Mouse (Mus musculus): Measurements from ENCODE around the gene Bpifb9b.
"Not testable (repeated sequence)": the region's sequence is repeated elsewhere in the genome, so short reads cannot be mapped to it uniquely, and the experiment has no call there.

Gene Bpifb9b

GRCm38 (mm10) chr2:154326852-154327251, 19.8 kb downstream of the Bpifb9b start:
- Histone ChIP-seq H3K4me1 (replicated peaks; ENCODE audit: low read depth, low read length) (0 out of 2 replicates have a peak, but pooled peaks cover 3% of the 10 kb centered on the region), H3K36me3 (ENCODE audit: insufficient read depth, low read length) (no peaks in the 10 kb centered on the region), H3K9me3 (ENCODE audit: low read length) (no peaks in the 10 kb centered on the region), H3K4me3 (replicated peaks; ENCODE audit: low read length) (no peak overlapping the region), H3K27me3 (ENCODE audit: insufficient read depth, low read length) (no peaks in the 10 kb centered on the region)
- TF ChIP-seq CTCF (conservative IDR thresholded peaks at IDR 0.05; ENCODE audit: low read length): no peak
- TF ChIP-seq POU5F1 (IDR thresholded peaks at IDR 0.05; ENCODE audit: borderline replicate concordance, low read length): no peak

- peaks cover 3% of the 10 kb centered on the region; the same call in 1 of the 2 replicates for H3K9me3 ChIP-seq (ENCODE audit: low read length)
- peaks cover 71% of the 10 kb centered on the region for H3K4me1 ChIP-seq (replicated peaks; ENCODE audit: low read depth, low read length)
- H3K4me3 ChIP-seq (replicated peaks; ENCODE audit: low read length): peak overlapping the region; percentile 49
- H3K27me3 ChIP-seq (ENCODE audit: insufficient read depth, low read length): no peaks in the 10 kb centered on the region
- peaks cover 10% of the 10 kb centered on the region for H3K36me3 ChIP-seq (ENCODE audit: insufficient read depth, low read length)
- TF ChIP-seq NANOG (IDR thresholded peaks at IDR 0.05; ENCODE audit: borderline replicate concordance, low read length) (no peak), CTCF (conservative IDR thresholded peaks at IDR 0.05; ENCODE audit: low read length) (no peak), POU5F1 (IDR thresholded peaks at IDR 0.05; ENCODE audit: borderline replicate concordance, low read length) (no peak)
Measured at GRCm38 (mm10) chr2:154335572-154335971, 28.5 kb downstream of the Bpifb9b start.

GRCm38 (mm10) chr2:154338161-154338560, 31.1 kb downstream of the Bpifb9b start:
- 0 out of 2 replicates have a peak, but pooled peaks have one; percentile 20 for TF ChIP-seq NANOG (IDR thresholded peaks at IDR 0.05; ENCODE audit: borderline replicate concordance, low read length)
- no peak for TF ChIP-seq CTCF (conservative IDR thresholded peaks at IDR 0.05; ENCODE audit: low read length)
- 0 out of 2 replicates have a peak, but pooled peaks have one; percentile 26 for TF ChIP-seq POU5F1 (IDR thresholded peaks at IDR 0.05; ENCODE audit: borderline replicate concordance, low read length)
- H3K9me3 ChIP-seq (ENCODE audit: low read length): peaks cover 6% of the 10 kb centered on the region; the same call in 1 of the 2 replicates
- peaks cover 36% of the 10 kb centered on the region for H3K36me3 ChIP-seq (ENCODE audit: insufficient read depth, low read length)
- no peak overlapping the region; the same call in 1 of the 2 replicates for H3K4me3 ChIP-seq (replicated peaks; ENCODE audit: low read length)
- H3K4me1 ChIP-seq (replicated peaks; ENCODE audit: low read depth, low read length): peaks cover 66% of the 10 kb centered on the region
- H3K27me3 ChIP-seq (ENCODE audit: insufficient read depth, low read length): no peaks in the 10 kb centered on the region

GRCm38 (mm10) chr2:154339356-154339755, 32.3 kb downstream of the Bpifb9b start:
- Histone ChIP-seq H3K4me3 (replicated peaks; ENCODE audit: low read length) (peak overlapping the region; percentile 18; the same call in 1 of the 2 replicates), H3K27me3 (ENCODE audit: insufficient read depth, low read length) (no peaks in the 10 kb centered on the region), H3K4me1 (replicated peaks; ENCODE audit: low read depth, low read length) (peaks cover 61% of the 10 kb centered on the region), H3K36me3 (ENCODE audit: insufficient read depth, low read length) (peaks cover 44% of the 10 kb centered on the region), H3K9me3 (ENCODE audit: low read length) (peaks cover 6% of the 10 kb centered on the region; the same call in 1 of the 2 replicates)
- no peak for TF ChIP-seq CTCF (conservative IDR thresholded peaks at IDR 0.05; ENCODE audit: low read length)
- TF ChIP-seq POU5F1 (IDR thresholded peaks at IDR 0.05; ENCODE audit: borderline replicate concordance, low read length): no peak
- no peak for TF ChIP-seq NANOG (IDR thresholded peaks at IDR 0.05; ENCODE audit: borderline replicate concordance, low read length)

GRCm38 (mm10) chr2:154348152-154348551, 41.1 kb downstream of the Bpifb9b start:
- peaks cover 15% of the 10 kb centered on the region for H3K4me1 ChIP-seq (replicated peaks; ENCODE audit: low read depth, low read length)
- TF ChIP-seq POU5F1 (IDR thresholded peaks at IDR 0.05; ENCODE audit: borderline replicate concordance, low read length) (no peak), NANOG (IDR thresholded peaks at IDR 0.05; ENCODE audit: borderline replicate concordance, low read length) (no peak), CTCF (conservative IDR thresholded peaks at IDR 0.05; ENCODE audit: low read length) (no peak)
- no peaks in the 10 kb centered on the region for H3K9me3 ChIP-seq (ENCODE audit: low read length)
- no peaks in the 10 kb centered on the region for H3K27me3 ChIP-seq (ENCODE audit: insufficient read depth, low read length)
- no peak overlapping the region for H3K4me3 ChIP-seq (replicated peaks; ENCODE audit: low read length)
- H3K36me3 ChIP-seq (ENCODE audit: insufficient read depth, low read length): peaks cover 88% of the 10 kb centered on the region

- peaks cover 48% of the 10 kb centered on the region for H3K36me3 ChIP-seq (ENCODE audit: insufficient read depth, low read length)
- H3K4me3 ChIP-seq (replicated peaks; ENCODE audit: low read length); H3K4me1 ChIP-seq (replicated peaks; ENCODE audit: low read depth, low read length): not testable (repeated sequence)
Measured at GRCm38 (mm10) chr2:154354000-154354425, 47.0 kb downstream of the Bpifb9b start.

GRCm38 (mm10) chr2:154367510-154367909, 60.5 kb downstream of the Bpifb9b start:
- TF ChIP-seq POU5F1 (IDR thresholded peaks at IDR 0.05; ENCODE audit: borderline replicate concordance, low read length) (no peak), CTCF (conservative IDR thresholded peaks at IDR 0.05; ENCODE audit: low read length) (no peak), NANOG (IDR thresholded peaks at IDR 0.05; ENCODE audit: borderline replicate concordance, low read length) (no peak)
- Histone ChIP-seq H3K36me3 (ENCODE audit: insufficient read depth, low read length) (peaks cover 72% of the 10 kb centered on the region), H3K27me3 (ENCODE audit: insufficient read depth, low read length) (no peaks in the 10 kb centered on the region), H3K4me3 (replicated peaks; ENCODE audit: low read length) (no peak overlapping the region), H3K9me3 (ENCODE audit: low read length) (no peaks in the 10 kb centered on the region), H3K4me1 (replicated peaks; ENCODE audit: low read depth, low read length) (peaks cover 5% of the 10 kb centered on the region; the same call in 1 of the 2 replicates)

More at GRCm38 (mm10) chr2:154354000-154354425, 47.0 kb downstream of the Bpifb9b start:
- not testable (repeated sequence) for H3K9me3 ChIP-seq (ENCODE audit: low read length); H3K27me3 ChIP-seq (ENCODE audit: insufficient read depth, low read length)

Measured in E14TG2a.4 (cell line).